Mouse (Mus musculus) liver, embryonic 14.5 days (tissue): ENCODE data around the gene Gm16485. TPM values are rescaled to one million over a fixed set of nuclear protein-coding genes. Genes with fewer than 3 reads are reported as not detected.

Source experiments
- ATAC-seq: fragments of 200-750 bp; cut with Nextera tagmentation; 2 replicates; pipeline ENCODE4 v1.8.0; 2017; ENCODE audit warnings: moderate number of reproducible peaks, mild to moderate bottlenecking, moderate library complexity; ENCODE audit not compliant: insufficient read depth
- DNase-seq, 3 experiments: peaks; one replicate each; pipeline ENCODE4 v3.0.0-alpha.2; 2012 to 2013; ENCODE audit warnings: low read depth in 3 of 3, low spot score in 3 of 3
- H3K27ac ChIP-seq: fragments of 300-500 bp; sonication (generic); 2 replicates; pipeline ENCODE4 v1.5.1; 2014; ENCODE audit warnings: moderate library complexity, mild to moderate bottlenecking, control low read depth, inconsistent platforms
- H3K27me3 ChIP-seq: fragments of 300-500 bp; sonication (generic); 2 replicates; pipeline ENCODE4 v1.6.1; 2014; ENCODE audit warnings: mild to moderate bottlenecking, low read length, moderate library complexity; ENCODE audit not compliant: control insufficient read depth, insufficient read depth
- H3K36me3 ChIP-seq: fragments of 300-500 bp; sonication (generic); replicated peaks from 2 replicates; pipeline ENCODE4 v1.6.1; 2014; ENCODE audit warnings: low read depth; ENCODE audit not compliant: control insufficient read depth, insufficient read depth
- H3K4me1 ChIP-seq, 2 experiments: fragments of 200-500 bp in 1 of 2; fragments of 300-500 bp in 1 of 2; sonication (generic) in 1 of 2; replicated peaks; 2 replicates each; pipeline ENCODE4 v1.6.1; 2012 to 2014; ENCODE audit warnings: antibody characterized with exemption in 1 of 2, inconsistent platforms in 1 of 2, low read length in 1 of 2; ENCODE audit not compliant: control insufficient read depth in 2 of 2, insufficient read depth in 2 of 2
- H3K4me2 ChIP-seq: fragments of 300-500 bp; sonication (generic); 2 replicates; pipeline ENCODE4 v1.6.1; 2014; ENCODE audit warnings: low read depth, mild to moderate bottlenecking, control low read depth, moderate library complexity
- H3K4me3 ChIP-seq, 2 experiments: fragments of 200-500 bp in 1 of 2; fragments of 300-500 bp in 1 of 2; sonication (generic) in 1 of 2; 2 replicates each; pipeline ENCODE4 v1.5.1; 2012 to 2014; ENCODE audit warnings: low read depth in 2 of 2, low read length in 2 of 2, mild to moderate bottlenecking in 2 of 2, control low read depth in 1 of 2, inconsistent platforms in 1 of 2, moderate library complexity in 1 of 2; ENCODE audit not compliant: insufficient read depth in 1 of 2
- H3K9ac ChIP-seq: fragments of 300-500 bp; sonication (generic); replicated peaks from 2 replicates; pipeline ENCODE4 v1.6.1; 2014; ENCODE audit warnings: mild to moderate bottlenecking, control low read depth, moderate library complexity
- H3K9me3 ChIP-seq: fragments of 300-500 bp; sonication (generic); 2 replicates; pipeline ENCODE4 v1.6.1; 2016; ENCODE audit warnings: low read length, mixed read lengths; ENCODE audit not compliant: control insufficient read depth
- CTCF ChIP-seq: IDR thresholded peaks from 2 replicates; pipeline ENCODE4 v1.5.1; 2016; ENCODE audit warnings: antibody characterized with exemption, low read depth, control low read depth
- EP300 ChIP-seq: IDR thresholded peaks from 2 replicates; pipeline ENCODE4 v1.6.1; 2016; ENCODE audit warnings: antibody characterized with exemption, low read depth
- WGBS: fragments of 180-500 bp; shearing (Covaris S2); extraction: QIAGEN DNeasy Blood & Tissue Kit; methylation state at CpG from one replicate; pipeline ENCODE4 v1.1.7; 2014; ENCODE audit not compliant: insufficient replicate concordance; 5-methylcytosine and 5-hydroxymethylcytosine counted together
- polyA plus RNA-seq, 2 experiments: library from polyadenylated mRNA; depleted of rRNA in 1 of 2; stranded (reverse) in 1 of 2; unstranded in 1 of 2; fragments of >200 nt; fragmentation: Nextera tagmentation in 1 of 2; extraction: Ambion mirVana in 1 of 2; gene quantifications; 2 replicates each; pipeline versions ENCODE4 v1.2.1 to v1.2.3; 2012 to 2014

The Gm16485 gene
- polyA plus RNA-seq, 2 experiments, result not detected

GRCm38 (mm10) chr9:9015108-9015507 lies 43.5 kb downstream of the Gm16485 start:
- Histone ChIP-seq H3K27me3 (no peaks in the 10 kb centered on the region), H3K4me2 (no peak overlapping the region), H3K9me3 (no peaks in the 10 kb centered on the region), H3K36me3 (no peaks in the 10 kb centered on the region), H3K4me1 (no peaks in the 10 kb centered on the region), H3K27ac (no peak overlapping the region), H3K9ac (no peak overlapping the region), H3K4me3 (no peak overlapping the region)
- 59% methylated on average over 2 of the region's 2 CpGs for WGBS
- ATAC-seq (no peak), DNase-seq (no peak)
- no peak for TF ChIP-seq EP300
- TF ChIP-seq CTCF, result no peak

Other genes starting within 250 kb of the Gm16485 start
- under 0.01 TPM in 1 of 2 replicates, not detected in the other for gene Pgr, start 72.0 kb upstream of the Gm16485 start, polyA plus RNA-seq (2012; rRNA removed)
- gene Pgr, start 72.0 kb upstream of the Gm16485 start, polyA plus RNA-seq (2014; fragmentation: Nextera tagmentation; extraction: Ambion mirVana), result not detected in 2 replicates